Mouse (Mus musculus): ENCODE measurements around the gene Mctp1.

DNA sequence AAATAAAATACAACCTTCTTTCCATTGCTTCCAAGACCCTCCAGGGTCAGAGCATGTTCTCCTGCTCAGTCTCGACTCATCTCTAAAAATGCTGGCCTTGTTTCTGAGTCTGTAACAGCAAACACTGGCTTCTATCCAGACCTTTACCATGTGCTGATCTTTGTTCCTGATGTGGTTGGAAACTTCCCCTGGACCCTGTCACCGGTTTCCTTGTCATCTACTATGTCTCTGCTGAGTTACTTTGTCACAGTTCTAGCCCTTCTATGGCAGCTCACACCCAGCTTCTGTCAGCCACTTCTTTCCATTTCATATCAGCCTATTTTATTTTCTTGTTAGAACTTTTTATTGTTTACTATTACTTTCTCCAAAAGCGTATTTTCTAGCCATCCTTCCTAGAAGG is 177.3 kb downstream of the Mctp1 start:
- TF ChIP-seq CTCF (IDR thresholded peaks at IDR 0.05) = no peak
- TF ChIP-seq EP300 (IDR thresholded peaks at IDR 0.05) = no peak

Measured in lung, postnatal 0 days (tissue).